Mouse (Mus musculus): ENCODE results near the gene Cngb1. TPM values are rescaled to one million over a fixed set of nuclear protein-coding genes. Genes with fewer than 3 reads are reported as not detected.
A peak's percentile ranks its signal among the peaks of the same experiment; 100 is the strongest.

The Cngb1 gene
- total and polyA plus RNA-seq, 3 experiments, result 0.03 TPM; not detected in 2

GRCm38 (mm10) chr8:95348811-95349630 is 42.6 kb upstream of the Cngb1 start:
- H3K9me3 ChIP-seq (replicated peaks; ENCODE audit: insufficient read depth, low read length), result no peaks in the 10 kb centered on the region
- no peaks in the 10 kb centered on the region for H3K4me1 ChIP-seq (ENCODE audit: control insufficient read depth in 1 of 2, insufficient read depth in 2 of 2, low read length in 2 of 2)
- DNase-seq (ENCODE audit: low read depth, low spot score), result no peak
- no peaks in the 10 kb centered on the region for H3K27me3 ChIP-seq (ENCODE audit: control insufficient read depth in 1 of 2, insufficient read depth in 2 of 2, low read length in 2 of 2)
- H3K36me3 ChIP-seq (ENCODE audit: control insufficient read depth in 1 of 2, insufficient read depth in 2 of 2, low read length in 2 of 2), result no peaks in the 10 kb centered on the region
- H3K27ac ChIP-seq (ENCODE audit: control insufficient read depth, low read depth, low read length), result no peak overlapping the region
- H3K9ac ChIP-seq (ENCODE audit: control insufficient read depth, low read depth, low read length, poor library complexity, severe bottlenecking), result no peak overlapping the region
- TF ChIP-seq RAD21 (IDR thresholded peaks at IDR 0.05; ENCODE audit: low read depth, low read length), result no peak
- no peak for TF ChIP-seq NRF1 (IDR thresholded peaks at IDR 0.05; ENCODE audit: insufficient read depth, low read depth, low read length, poor library complexity, severe bottlenecking)
- no peak for TF ChIP-seq SIN3A (IDR thresholded peaks at IDR 0.05; ENCODE audit: low read length)
- TF ChIP-seq UBTF (IDR thresholded peaks at IDR 0.05; ENCODE audit: borderline replicate concordance, insufficient read depth, low read depth, low read length), result no peak
- H3K4me3 ChIP-seq (ENCODE audit: control insufficient read depth in 1 of 2, insufficient read depth in 1 of 2, low read depth in 2 of 2, low read length in 2 of 2), result no peak overlapping the region
- no peaks in the 10 kb centered on the region for H3K79me2 ChIP-seq (ENCODE audit: control insufficient read depth, insufficient read depth, low read length, poor library complexity)

- no peak overlapping the region for H3K4me3 ChIP-seq (ENCODE audit: control insufficient read depth in 1 of 2, insufficient read depth in 1 of 2, low read depth in 2 of 2, low read length in 2 of 2)
- no peak for TF ChIP-seq TAL1 (IDR thresholded peaks at IDR 0.05; ENCODE audit: low read length)
- no peaks in the 10 kb centered on the region for H3K4me1 ChIP-seq (ENCODE audit: control insufficient read depth in 1 of 2, insufficient read depth in 2 of 2, low read length in 2 of 2)
- H3K9ac ChIP-seq (ENCODE audit: control insufficient read depth, low read depth, low read length, poor library complexity, severe bottlenecking), result no peak overlapping the region
- H3K27ac ChIP-seq (ENCODE audit: control insufficient read depth, low read depth, low read length), result no peak overlapping the region
- H3K9me3 ChIP-seq (replicated peaks; ENCODE audit: insufficient read depth, low read length), result no peaks in the 10 kb centered on the region
- no peaks in the 10 kb centered on the region for H3K36me3 ChIP-seq (ENCODE audit: control insufficient read depth in 1 of 2, insufficient read depth in 2 of 2, low read length in 2 of 2)
- no peaks in the 10 kb centered on the region for H3K27me3 ChIP-seq (ENCODE audit: control insufficient read depth in 1 of 2, insufficient read depth in 2 of 2, low read length in 2 of 2)
- H3K79me2 ChIP-seq (ENCODE audit: control insufficient read depth, insufficient read depth, low read length, poor library complexity), result no peaks in the 10 kb centered on the region
- DNase-seq (ENCODE audit: low read depth, low spot score), result no peak
These were observed 42.0 kb upstream of the Cngb1 start for GRCm38 (mm10) chr8:95348356-95348755.

GRCm38 (mm10) chr8:95346643-95347545 is 40.5 kb upstream of the Cngb1 start:
- DNase-seq (ENCODE audit: low read depth, low spot score), result peak; percentile 64
- Histone ChIP-seq H3K4me3 (ENCODE audit: control insufficient read depth in 1 of 2, insufficient read depth in 1 of 2, low read depth in 2 of 2, low read length in 2 of 2) (no peak overlapping the region), H3K79me2 (ENCODE audit: control insufficient read depth, insufficient read depth, low read length, poor library complexity) (no peaks in the 10 kb centered on the region), H3K4me1 (ENCODE audit: control insufficient read depth in 1 of 2, insufficient read depth in 2 of 2, low read length in 2 of 2) (no peaks in the 10 kb centered on the region), H3K36me3 (ENCODE audit: control insufficient read depth in 1 of 2, insufficient read depth in 2 of 2, low read length in 2 of 2) (no peaks in the 10 kb centered on the region), H3K9ac (ENCODE audit: control insufficient read depth, low read depth, low read length, poor library complexity, severe bottlenecking) (no peak overlapping the region), H3K27ac (ENCODE audit: control insufficient read depth, low read depth, low read length) (no peak overlapping the region), H3K27me3 (ENCODE audit: control insufficient read depth in 1 of 2, insufficient read depth in 2 of 2, low read length in 2 of 2) (no peaks in the 10 kb centered on the region), H3K9me3 (replicated peaks; ENCODE audit: insufficient read depth, low read length) (no peaks in the 10 kb centered on the region)
- no peak for TF ChIP-seq ZKSCAN1 (IDR thresholded peaks at IDR 0.05; ENCODE audit: low read depth, low read length)
- peak; percentile 63 for TF ChIP-seq SMC3 (IDR thresholded peaks at IDR 0.05; ENCODE audit: low read depth, low read length)
- TF ChIP-seq MAFK (IDR thresholded peaks at IDR 0.05; ENCODE audit: borderline replicate concordance, low read depth, low read length), result no peak
- peak; percentile 51 for TF ChIP-seq ZC3H11A (IDR thresholded peaks at IDR 0.05; ENCODE audit: low read depth, low read length)
- TF ChIP-seq SIN3A (IDR thresholded peaks at IDR 0.05; ENCODE audit: low read length), result 0 out of 2 replicates have a peak, but pooled peaks have one; percentile 15
- TF ChIP-seq RAD21 (IDR thresholded peaks at IDR 0.05; ENCODE audit: low read depth, low read length), result peak; percentile 73
- TF ChIP-seq MYC (IDR thresholded peaks at IDR 0.05; ENCODE audit: low read depth, low read length), result no peak
- peak; percentile 53 to 75 (median 60) for TF ChIP-seq CTCF (IDR thresholded peaks at IDR 0.05 in 2 of 3, conservative IDR thresholded peaks at IDR 0.05 in 1 of 3; ENCODE audit: control insufficient read depth in 1 of 3, insufficient read depth in 1 of 3, low read depth in 2 of 3, low read length in 3 of 3, poor library complexity in 1 of 3, severe bottlenecking in 1 of 3)
